Mouse (Mus musculus): Measurements from ENCODE around the gene Npas2. TPM values are rescaled to one million over a fixed set of nuclear protein-coding genes. Genes with fewer than 3 reads are reported as not detected.
A peak's percentile ranks its signal among the peaks of the same experiment; 100 is the strongest.

Npas2 gene
- total and polyA plus RNA-seq, 3 experiments = 1.8 to 10.0 (median 3.7) TPM

- WGBS = 4% methylated on average over 28 of the region's 28 CpGs
- peak; percentile 81 to 84 for DNase-seq
- TF ChIP-seq POLR2A (IDR thresholded peaks at IDR 0.05; ENCODE audit: insufficient read depth, low read depth, low read length) = no peak
- peak; percentile 63 for TF ChIP-seq CTCF (IDR thresholded peaks at IDR 0.05)
- Histone ChIP-seq H3K4me1 (ENCODE audit: control insufficient read depth, insufficient read depth, low read length) (peaks cover 4% of the 10 kb centered on the region), H3K36me3 (ENCODE audit: control insufficient read depth, insufficient read depth, low read length) (no peaks in the 10 kb centered on the region; the same call in none of the 2 replicates), H3K27ac (peak overlapping the region; percentile 72), H3K4me3 (peak overlapping the region; percentile 78), H3K9ac (ENCODE audit: low read depth, low read length) (no peak overlapping the region; the same call in 1 of the 2 replicates), H3K27me3 (ENCODE audit: control insufficient read depth, insufficient read depth, low read length) (peaks cover 2% of the 10 kb centered on the region; the same call in 1 of the 2 replicates), H3K79me2 (replicated peaks; ENCODE audit: control insufficient read depth, insufficient read depth, low read length) (no peaks in the 10 kb centered on the region)
- intact Hi-C loops (cut with DNase I) = loop anchor here (2.0 to 10.0 kb wide), 4 partner anchors 85 to 342 kb away; partner anchors contain the start of gene Cnot11
Observed at GRCm38 (mm10) chr1:39192460-39192996, 1.0 kb upstream of the Npas2 start.

GRCm38 (mm10) chr1:39193862-39194675 lies 538 bp downstream of the Npas2 start:
- TF ChIP-seq EP300 (IDR thresholded peaks at IDR 0.05; ENCODE audit: insufficient read depth, low read depth, low read length) (no peak), POLR2A (IDR thresholded peaks at IDR 0.05; ENCODE audit: insufficient read depth, low read depth, low read length) (no peak), CTCF (IDR thresholded peaks at IDR 0.05) (no peak)
- H3K79me2 ChIP-seq (replicated peaks; ENCODE audit: control insufficient read depth, insufficient read depth, low read length) = no peaks in the 10 kb centered on the region
- H3K4me3 ChIP-seq = peak overlapping the region; percentile 78
- H3K27ac ChIP-seq = peak overlapping the region; percentile 63
- intact Hi-C loops (cut with DNase I) = loop anchor here (2.0 to 10.0 kb wide), 4 partner anchors 87 to 341 kb away; partner anchors contain the start of gene Cnot11
- peak overlapping the region; percentile 91 for H3K9ac ChIP-seq (ENCODE audit: low read depth, low read length)
- peak; percentile 71 to 72 for DNase-seq
- H3K27me3 ChIP-seq (ENCODE audit: control insufficient read depth, insufficient read depth, low read length) = peaks cover 2% of the 10 kb centered on the region; the same call in 1 of the 2 replicates
- H3K4me1 ChIP-seq (ENCODE audit: control insufficient read depth, insufficient read depth, low read length) = peaks cover 4% of the 10 kb centered on the region
- 1% methylated on average over 72 of the region's 76 CpGs for WGBS
- H3K36me3 ChIP-seq (ENCODE audit: control insufficient read depth, insufficient read depth, low read length) = no peaks in the 10 kb centered on the region; the same call in none of the 2 replicates

DNA sequence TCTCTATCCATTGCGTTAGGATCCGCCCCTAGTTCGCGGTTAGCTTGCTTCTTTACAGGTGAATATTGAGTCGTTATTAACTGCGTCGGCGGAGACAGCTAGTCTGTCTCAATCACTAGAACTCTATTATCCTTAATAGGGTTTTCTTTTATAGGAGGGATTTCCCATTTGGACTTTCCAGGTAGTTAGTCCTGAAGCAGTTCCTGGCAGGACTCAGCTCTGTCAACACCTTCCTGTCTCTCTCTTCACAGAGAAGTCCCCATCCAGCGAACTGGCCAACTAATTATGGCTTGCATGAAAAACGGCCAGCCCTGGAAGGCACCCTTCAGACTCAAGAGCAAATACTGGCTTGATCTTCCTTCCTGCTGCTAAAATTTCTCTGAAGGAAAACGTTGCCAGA lies 1.4 kb downstream of the Npas2 start:
- Histone ChIP-seq H3K9ac (ENCODE audit: low read depth, low read length) (no peak overlapping the region), H3K4me3 (peak overlapping the region; percentile 78), H3K4me1 (ENCODE audit: control insufficient read depth, insufficient read depth, low read length) (peaks cover 4% of the 10 kb centered on the region), H3K36me3 (ENCODE audit: control insufficient read depth, insufficient read depth, low read length) (no peaks in the 10 kb centered on the region; the same call in none of the 2 replicates), H3K79me2 (replicated peaks; ENCODE audit: control insufficient read depth, insufficient read depth, low read length) (no peaks in the 10 kb centered on the region), H3K27ac (peak overlapping the region; percentile 63), H3K27me3 (ENCODE audit: control insufficient read depth, insufficient read depth, low read length) (peaks cover 2% of the 10 kb centered on the region; the same call in 1 of the 2 replicates)
- intact Hi-C loops (cut with DNase I) = loop anchor here (5.0 to 10.0 kb wide), 4 partner anchors 88 to 340 kb away; partner anchors contain the start of gene Cnot11
- no peak for TF ChIP-seq EP300 (IDR thresholded peaks at IDR 0.05; ENCODE audit: insufficient read depth, low read depth, low read length)
- no peak for TF ChIP-seq CTCF (IDR thresholded peaks at IDR 0.05)
- TF ChIP-seq POLR2A (IDR thresholded peaks at IDR 0.05; ENCODE audit: insufficient read depth, low read depth, low read length) = no peak
- peak in 1 of 2 experiments; percentile 26 for DNase-seq
- WGBS = 8% methylated on average over 11 of the region's 11 CpGs

GRCm38 (mm10) chr1:39196126-39196525 lies 2.6 kb downstream of the Npas2 start:
- H3K4me3 ChIP-seq = no peak overlapping the region
- no peaks in the 10 kb centered on the region; the same call in none of the 2 replicates for H3K36me3 ChIP-seq (ENCODE audit: control insufficient read depth, insufficient read depth, low read length)
- no peak overlapping the region for H3K9ac ChIP-seq (ENCODE audit: low read depth, low read length)
- WGBS = 39% methylated on average over 6 of the region's 6 CpGs
- H3K27me3 ChIP-seq (ENCODE audit: control insufficient read depth, insufficient read depth, low read length) = peaks cover 2% of the 10 kb centered on the region; the same call in 1 of the 2 replicates
- peaks cover 4% of the 10 kb centered on the region for H3K4me1 ChIP-seq (ENCODE audit: control insufficient read depth, insufficient read depth, low read length)
- TF ChIP-seq CTCF (IDR thresholded peaks at IDR 0.05) (no peak), EP300 (IDR thresholded peaks at IDR 0.05; ENCODE audit: insufficient read depth, low read depth, low read length) (no peak), POLR2A (IDR thresholded peaks at IDR 0.05; ENCODE audit: insufficient read depth, low read depth, low read length) (no peak)
- H3K79me2 ChIP-seq (replicated peaks; ENCODE audit: control insufficient read depth, insufficient read depth, low read length) = no peaks in the 10 kb centered on the region
- peak overlapping the region; percentile 63 for H3K27ac ChIP-seq
- DNase-seq = peak in 1 of 2 experiments; percentile 42
- intact Hi-C loops (cut with DNase I) = loop anchor here (1.0 to 10.0 kb wide), 4 partner anchors 32 to 339 kb away; partner anchors contain the start of gene Cnot11

DNA sequence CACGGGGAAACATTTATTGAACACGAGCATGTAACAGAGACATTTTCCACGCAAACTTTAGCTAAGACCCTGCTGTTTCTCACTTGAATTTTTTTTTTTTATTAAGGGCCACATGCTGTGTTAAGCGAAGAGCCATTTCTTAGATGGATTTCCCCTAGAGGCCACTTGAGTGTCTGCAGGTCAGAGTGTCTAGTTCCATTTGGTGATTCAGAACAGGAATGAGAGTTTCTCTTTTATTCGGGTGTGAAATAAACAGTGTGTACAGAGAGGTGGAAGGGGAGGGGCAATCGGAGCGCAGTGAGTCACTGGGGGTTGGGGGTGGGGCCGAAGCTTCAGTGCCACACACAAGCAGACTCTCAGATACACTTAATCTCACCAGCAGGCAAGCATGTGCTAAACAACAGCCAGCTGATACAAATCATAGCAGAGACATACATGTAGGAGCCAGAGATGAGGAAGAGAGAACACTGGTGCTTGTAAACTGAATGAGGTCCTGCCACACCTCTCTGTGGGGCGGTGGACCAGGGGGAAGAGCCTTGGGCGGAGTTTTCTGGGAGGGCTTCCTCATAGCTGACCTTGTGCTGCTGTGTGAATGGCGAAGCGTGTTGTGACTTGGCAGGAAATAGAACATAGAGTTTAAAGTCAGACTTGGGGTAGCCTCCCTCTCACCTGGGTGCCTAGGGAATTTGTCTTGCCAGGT lies 3.3 kb downstream of the Npas2 start:
- peak in 1 of 2 experiments; percentile 15 for DNase-seq
- Histone ChIP-seq H3K9ac (ENCODE audit: low read depth, low read length) (no peak overlapping the region), H3K4me1 (ENCODE audit: control insufficient read depth, insufficient read depth, low read length) (peaks cover 5% of the 10 kb centered on the region), H3K27me3 (ENCODE audit: control insufficient read depth, insufficient read depth, low read length) (peaks cover 2% of the 10 kb centered on the region; the same call in 1 of the 2 replicates), H3K36me3 (ENCODE audit: control insufficient read depth, insufficient read depth, low read length) (no peaks in the 10 kb centered on the region; the same call in none of the 2 replicates), H3K27ac (peak overlapping the region; percentile 54), H3K79me2 (replicated peaks; ENCODE audit: control insufficient read depth, insufficient read depth, low read length) (no peaks in the 10 kb centered on the region), H3K4me3 (no peak overlapping the region)
- intact Hi-C loops (cut with DNase I) = loop anchor here (1.0 to 10.0 kb wide), 4 partner anchors 31 to 338 kb away; partner anchors contain the start of gene Cnot11
- peak; percentile 56 for TF ChIP-seq CTCF (IDR thresholded peaks at IDR 0.05)
- no peak for TF ChIP-seq POLR2A (IDR thresholded peaks at IDR 0.05; ENCODE audit: insufficient read depth, low read depth, low read length)
- 50% methylated on average over 12 of the region's 12 CpGs for WGBS

All from heart, adult 2 months (tissue).